9 mouse cellular contexts compared by ENCODE assay signal in the genomic region with DNA sequence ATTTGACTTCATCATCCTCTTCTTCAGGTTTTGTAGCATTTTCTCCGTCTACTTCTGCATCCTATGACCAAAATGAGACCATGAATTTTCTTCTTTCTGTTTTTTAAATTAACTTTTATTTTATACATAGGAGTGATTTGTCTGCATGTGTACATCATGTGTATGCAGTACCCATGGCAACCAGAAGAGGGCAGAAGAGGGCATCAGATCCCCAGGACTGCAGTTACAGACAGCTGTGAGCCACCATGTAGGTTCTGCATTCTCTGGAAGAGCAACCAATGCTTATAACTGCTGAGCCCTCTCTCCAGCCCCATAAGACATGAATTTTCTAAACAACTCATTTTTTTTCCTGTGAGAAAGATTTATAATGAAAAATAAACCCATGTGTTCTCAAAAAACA. TPM values are rescaled to one million over a fixed set of nuclear protein-coding genes. Genes with fewer than 3 reads are reported as not detected.
A peak's percentile ranks its signal among the peaks of the same experiment; 100 is the strongest.
DNase-seq lines count a peak whose midpoint lies in the region; ATAC-seq lines count a peak whose summit lies in the region.
"Had no signal": no experiment of that assay in that cellular context is flagged by ENCODE, and none has a peak within 500 bp of the region (broad histone marks: within the 10 kb centered on the region; RNA-seq: fewer than 3 reads in every experiment).

No protein-coding gene starts in this region.

- no peak overlapping the region for H3K9ac ChIP-seq in hindbrain, embryonic 11.5 days (ENCODE audit: low read depth, low read length)
- H3K9ac ChIP-seq in hindbrain, embryonic 16.5 days (ENCODE audit: low read depth, low read length), result no peak overlapping the region
- H3K9ac ChIP-seq: limb, embryonic 15.5 days had no signal

- H3K4me2 ChIP-seq in hindbrain, embryonic 11.5 days (replicated peaks; ENCODE audit: low read depth, low read length), result no peak overlapping the region
- H3K4me2 ChIP-seq in hindbrain, embryonic 16.5 days (ENCODE audit: low read length), result no peak overlapping the region
- H3K4me2 ChIP-seq: limb, embryonic 15.5 days had no signal

- H3K9me3 ChIP-seq in hindbrain, embryonic 11.5 days (ENCODE audit: control insufficient read depth, low read length), result no peaks in the 10 kb centered on the region
- H3K9me3 ChIP-seq in hindbrain, embryonic 16.5 days (ENCODE audit: control insufficient read depth, low read length), result no peaks in the 10 kb centered on the region
- H3K9me3 ChIP-seq in limb, embryonic 10.5 days (replicated peaks), result no peaks in the 10 kb centered on the region
- H3K9me3 ChIP-seq: limb, embryonic 15.5 days had no signal

- no peak for ATAC-seq in hindbrain, embryonic 11.5 days (ENCODE audit: low FRiP score)
- ATAC-seq in hindbrain, embryonic 16.5 days, result no peak

- H3K36me3 ChIP-seq in hindbrain, embryonic 11.5 days (ENCODE audit: control insufficient read depth, insufficient read depth, low read length), result no peaks in the 10 kb centered on the region
- H3K36me3 ChIP-seq in hindbrain, embryonic 16.5 days (ENCODE audit: control insufficient read depth, insufficient read depth, low read length), result no peaks in the 10 kb centered on the region
- H3K36me3 ChIP-seq in limb, embryonic 10.5 days, result no peaks in the 10 kb centered on the region
- H3K36me3 ChIP-seq: limb, embryonic 15.5 days had no signal

- no peak overlapping the region for H3K4me3 ChIP-seq in hindbrain, embryonic 11.5 days (ENCODE audit: low read depth, low read length)
- H3K4me3 ChIP-seq in hindbrain, embryonic 16.5 days (ENCODE audit: low read length), result no peak overlapping the region
- H3K4me3 ChIP-seq in limb, embryonic 10.5 days, result no peak overlapping the region
- H3K4me3 ChIP-seq: limb, embryonic 15.5 days had no signal

- WGBS in hindbrain, embryonic 11.5 days, result 36% methylated on average over 1 of the region's 1 CpGs
- 49% methylated on average over 1 of the region's 1 CpGs for WGBS in hindbrain, embryonic 16.5 days
- 36% methylated on average over 1 of the region's 1 CpGs for WGBS in limb, embryonic 10.5 days

- peak; percentile 37 for DNase-seq in hindbrain, embryonic 11.5 days (ENCODE audit: low spot score)
- peak; percentile 13 for DNase-seq in urinary bladder, postnatal 25 days (ENCODE audit: low spot score)
- no peak for DNase-seq in urinary bladder, postnatal 36 days (ENCODE audit: low spot score in 2 of 2)
- peak; percentile 17 for DNase-seq in c-Kit-positive CD71-negative TER-119-negative erythroid progenitor cells, embryonic 14.5 days (ENCODE audit: low read depth)
- DNase-seq in limb, embryonic 10.5 days (ENCODE audit: low spot score), result peak; percentile 60
- DNase-seq in spleen, adult 12 weeks (ENCODE audit: low spot score), result peak; percentile 21
- DNase-seq in urinary bladder, postnatal 10 days (ENCODE audit: low spot score), result no peak

- H3K27ac ChIP-seq in hindbrain, embryonic 11.5 days (ENCODE audit: low read depth, low read length), result no peak overlapping the region
- H3K27ac ChIP-seq in hindbrain, embryonic 16.5 days (ENCODE audit: low read depth, low read length), result no peak overlapping the region
- no peak overlapping the region for H3K27ac ChIP-seq in limb, embryonic 10.5 days
- H3K27ac ChIP-seq: limb, embryonic 15.5 days had no signal

- no peaks in the 10 kb centered on the region for H3K4me1 ChIP-seq in hindbrain, embryonic 11.5 days (replicated peaks; ENCODE audit: control insufficient read depth, insufficient read depth, low read length)
- no peaks in the 10 kb centered on the region for H3K4me1 ChIP-seq in hindbrain, embryonic 16.5 days (ENCODE audit: control insufficient read depth, insufficient read depth, low read depth, low read length)
- H3K4me1 ChIP-seq in limb, embryonic 10.5 days, result no peaks in the 10 kb centered on the region
- H3K4me1 ChIP-seq: limb, embryonic 15.5 days had no signal

- no peaks in the 10 kb centered on the region for H3K27me3 ChIP-seq in hindbrain, embryonic 11.5 days (ENCODE audit: control insufficient read depth, insufficient read depth, low read length)
- H3K27me3 ChIP-seq in hindbrain, embryonic 16.5 days (replicated peaks; ENCODE audit: control insufficient read depth, insufficient read depth, low read length), result no peaks in the 10 kb centered on the region
- H3K27me3 ChIP-seq in limb, embryonic 10.5 days (ENCODE audit: low read depth, poor library complexity, severe bottlenecking), result no peaks in the 10 kb centered on the region
- H3K27me3 ChIP-seq: limb, embryonic 15.5 days had no signal

RNA-seq across cellular contexts. Expression of a gene that starts 28.9 kb away (rescaled TPM):
- 245 and 265 TPM in 2 replicates for polyA plus RNA-seq in hindbrain, embryonic 11.5 days (2014; fragmentation: Nextera tagmentation; extraction: Ambion mirVana)
- 183 and 187 TPM in 2 replicates for polyA plus RNA-seq in hindbrain, embryonic 16.5 days (2015; fragmentation: Nextera tagmentation; extraction: Ambion mirVana)
- polyA plus RNA-seq in limb, embryonic 10.5 days (2016; fragmentation: Nextera tagmentation; extraction: Ambion mirVana), result 227 and 247 TPM in 2 replicates

RNA-seq across cellular contexts. Expression of a gene that starts 28.9 kb away (rescaled TPM):
- polyA plus RNA-seq in hindbrain, embryonic 11.5 days (2014; fragmentation: Nextera tagmentation; extraction: Ambion mirVana), result 96.1 and 101 TPM in 2 replicates
- 56.6 and 66.3 TPM in 2 replicates for polyA plus RNA-seq in hindbrain, embryonic 16.5 days (2015; fragmentation: Nextera tagmentation; extraction: Ambion mirVana)
- polyA plus RNA-seq in limb, embryonic 10.5 days (2016; fragmentation: Nextera tagmentation; extraction: Ambion mirVana), result 83.5 and 91.3 TPM in 2 replicates

RNA-seq across cellular contexts. Expression of a gene that starts 51.4 kb away (rescaled TPM):
- not detected in 2 replicates for polyA plus RNA-seq in hindbrain, embryonic 11.5 days (2014; fragmentation: Nextera tagmentation; extraction: Ambion mirVana)
- polyA plus RNA-seq in hindbrain, embryonic 16.5 days (2015; fragmentation: Nextera tagmentation; extraction: Ambion mirVana), result 0.15 and 0.29 TPM in 2 replicates
- 0.05 TPM in 1 of 2 replicates, not detected in the other for polyA plus RNA-seq in limb, embryonic 10.5 days (2016; fragmentation: Nextera tagmentation; extraction: Ambion mirVana)
- polyA plus RNA-seq: limb, embryonic 15.5 days had no signal

Comparison
In these comparisons a context has a peak if more than half of its experiments do, and no peak if none do; other contexts are left out.
1. DNase-seq: peak in hindbrain, embryonic 11.5 days (single experiment), urinary bladder, postnatal 25 days (single experiment), c-Kit-positive CD71-negative TER-119-negative erythroid progenitor cells, embryonic 14.5 days (single experiment), limb, embryonic 10.5 days (single experiment) and spleen, adult 12 weeks (single experiment); none in urinary bladder, postnatal 36 days (0 of 2) and urinary bladder, postnatal 10 days (single experiment).